Mouse (Mus musculus) MEL (cell line): ENCODE measurements around the gene Ppp1r35. TPM values are rescaled to one million over a fixed set of nuclear protein-coding genes. Genes with fewer than 3 reads are reported as not detected.

Source experiments
- DNase-seq: peaks from one replicate; pipeline ENCODE4 v3.0.0; 2011; ENCODE audit warnings: low read depth, low spot score
- H3K27ac ChIP-seq: 2 replicates; pipeline ENCODE4 v1.5.1; 2012; ENCODE audit warnings: low read depth, mild to moderate bottlenecking, control low read depth, low read length, moderate library complexity; ENCODE audit not compliant: control insufficient read depth
- H3K27me3 ChIP-seq, 2 experiments: fragments of 150-350 bp in 1 of 2; sonication (generic) in 1 of 2; 2 replicates each; pipeline ENCODE4 v1.6.1; 2012; ENCODE audit warnings: low read length in 2 of 2, mild to moderate bottlenecking in 2 of 2, improper control_type of control experiment in 1 of 2, moderate library complexity in 1 of 2; ENCODE audit not compliant: insufficient read depth in 2 of 2, control insufficient read depth in 1 of 2
- H3K36me3 ChIP-seq, 2 experiments: 2 replicates each; pipeline ENCODE4 v1.6.1; 2012 to 2014; ENCODE audit warnings: low read length in 2 of 2, improper control_type of control experiment in 1 of 2, inconsistent platforms in 1 of 2, mild to moderate bottlenecking in 1 of 2; ENCODE audit not compliant: insufficient read depth in 2 of 2, control insufficient read depth in 1 of 2
- H3K4me1 ChIP-seq, 2 experiments: fragments of 150-350 bp in 1 of 2; sonication (generic) in 1 of 2; 2 replicates each; pipeline ENCODE4 v1.6.1; 2012; ENCODE audit warnings: low read length in 2 of 2, improper control_type of control experiment in 1 of 2, mild to moderate bottlenecking in 1 of 2; ENCODE audit not compliant: insufficient read depth in 2 of 2, control insufficient read depth in 1 of 2
- H3K4me3 ChIP-seq, 2 experiments: fragments of 150-350 bp in 1 of 2; sonication (generic) in 1 of 2; 2 replicates each; pipeline ENCODE4 v1.5.1; 2012; ENCODE audit warnings: low read depth in 2 of 2, low read length in 2 of 2, mild to moderate bottlenecking in 2 of 2, moderate library complexity in 2 of 2, control low read depth in 1 of 2, improper control_type of control experiment in 1 of 2; ENCODE audit not compliant: control insufficient read depth in 1 of 2, insufficient read depth in 1 of 2
- H3K79me2 ChIP-seq: 2 replicates; pipeline ENCODE4 v1.6.1; 2012; ENCODE audit warnings: mild to moderate bottlenecking, low read length, moderate library complexity; ENCODE audit not compliant: control insufficient read depth, poor library complexity, insufficient read depth
- H3K9ac ChIP-seq: 2 replicates; pipeline ENCODE4 v1.6.1; 2012; ENCODE audit warnings: low read depth, mild to moderate bottlenecking, control low read depth, low read length, moderate library complexity; ENCODE audit not compliant: control insufficient read depth, poor library complexity, severe bottlenecking
- H3K9me3 ChIP-seq: fragments of 150-350 bp; sonication (generic); replicated peaks from 2 replicates; pipeline ENCODE4 v1.6.1; 2012; ENCODE audit warnings: mild to moderate bottlenecking, low read length, improper control_type of control experiment, moderate library complexity; ENCODE audit not compliant: insufficient read depth
- BHLHE40 ChIP-seq: IDR thresholded peaks from 2 replicates; pipeline ENCODE4 v1.6.1; 2012; ENCODE audit warnings: low read depth, mild to moderate bottlenecking, inconsistent platforms, low read length, improper control_type of control experiment, borderline replicate concordance
- CHD1 ChIP-seq: IDR thresholded peaks from 2 replicates; pipeline ENCODE4 v1.6.1; 2012; ENCODE audit warnings: low read depth, mild to moderate bottlenecking, inconsistent platforms, low read length, improper control_type of control experiment
- CHD2 ChIP-seq: IDR thresholded peaks from 2 replicates; pipeline ENCODE4 v1.6.1; 2011; ENCODE audit warnings: low read length, improper control_type of control experiment
- CTCF ChIP-seq, 3 experiments: IDR thresholded peaks in 2 of 3; conservative IDR thresholded peaks in 1 of 3; 2 replicates each; pipeline ENCODE4 v1.5.1; 2011 to 2012; ENCODE audit warnings: low read length in 3 of 3, low read depth in 2 of 3, mild to moderate bottlenecking in 2 of 3, improper control_type of control experiment in 1 of 3, inconsistent platforms in 1 of 3, mixed read lengths in 1 of 3, moderate library complexity in 1 of 3; ENCODE audit not compliant: control insufficient read depth in 1 of 3, insufficient read depth in 1 of 3, poor library complexity in 1 of 3, severe bottlenecking in 1 of 3
- E2F4 ChIP-seq: IDR thresholded peaks from 2 replicates; pipeline ENCODE4 v1.6.1; 2011; ENCODE audit warnings: low read depth, low read length, improper control_type of control experiment, borderline replicate concordance
- ELF1 ChIP-seq: IDR thresholded peaks from 2 replicates; pipeline ENCODE4 v1.6.1; 2014; ENCODE audit warnings: low read depth, mild to moderate bottlenecking, inconsistent platforms, low read length, improper control_type of control experiment, moderate library complexity
- EP300 ChIP-seq, 2 experiments: IDR thresholded peaks; 2 replicates each; pipeline ENCODE4 v1.6.1; 2011; ENCODE audit warnings: improper control_type of control experiment in 2 of 2, low read length in 2 of 2, low read depth in 1 of 2, mild to moderate bottlenecking in 1 of 2
- ETS1 ChIP-seq: IDR thresholded peaks from 2 replicates; pipeline ENCODE4 v1.6.1; 2012; ENCODE audit warnings: low read depth, mild to moderate bottlenecking, inconsistent platforms, low read length, improper control_type of control experiment, moderate library complexity
- GABPA ChIP-seq: IDR thresholded peaks from 2 replicates; pipeline ENCODE4 v1.6.1; 2012; ENCODE audit warnings: low read depth, mild to moderate bottlenecking, inconsistent platforms, low read length, improper control_type of control experiment, moderate library complexity
- GATA1 ChIP-seq: IDR thresholded peaks from 2 replicates; pipeline ENCODE4 v1.6.1; 2011; ENCODE audit warnings: low read depth, low read length, improper control_type of control experiment
- HCFC1 ChIP-seq: IDR thresholded peaks from 2 replicates; pipeline ENCODE4 v1.6.1; 2012; ENCODE audit warnings: low read depth, mild to moderate bottlenecking, inconsistent platforms, low read length, improper control_type of control experiment, moderate library complexity
- JUND ChIP-seq: IDR thresholded peaks from 2 replicates; pipeline ENCODE4 v1.6.1; 2011; ENCODE audit warnings: low read depth, mild to moderate bottlenecking, improper control_type of control experiment, low read length
- KAT2A ChIP-seq: conservative IDR thresholded peaks from 2 replicates; pipeline ENCODE4 v1.6.1; 2012; ENCODE audit warnings: low read depth, low read length, improper control_type of control experiment, inconsistent platforms
- MAFK ChIP-seq: IDR thresholded peaks from 2 replicates; pipeline ENCODE4 v1.6.1; 2011; ENCODE audit warnings: low read depth, mild to moderate bottlenecking, low read length, improper control_type of control experiment, borderline replicate concordance
- MAX ChIP-seq: IDR thresholded peaks from 2 replicates; pipeline ENCODE4 v1.6.1; 2011; ENCODE audit warnings: low read length, improper control_type of control experiment
- MAZ ChIP-seq: IDR thresholded peaks from 2 replicates; pipeline ENCODE4 v1.6.1; 2012; ENCODE audit warnings: low read depth, mild to moderate bottlenecking, inconsistent platforms, low read length, improper control_type of control experiment
- MEF2A ChIP-seq: IDR thresholded peaks from 2 replicates; pipeline ENCODE4 v1.6.1; 2014; ENCODE audit warnings: low read depth, mild to moderate bottlenecking, inconsistent platforms, low read length, improper control_type of control experiment; ENCODE audit not compliant: poor library complexity, insufficient replicate concordance, severe bottlenecking; ENCODE audit errors: extremely low read depth
- MXI1 ChIP-seq: IDR thresholded peaks from 2 replicates; pipeline ENCODE4 v1.6.1; 2011; ENCODE audit warnings: mild to moderate bottlenecking, low read depth, low read length, improper control_type of control experiment
- MYB ChIP-seq: IDR thresholded peaks from 2 replicates; pipeline ENCODE4 v1.6.1; 2011; ENCODE audit warnings: mild to moderate bottlenecking, low read depth, low read length, improper control_type of control experiment
- MYC ChIP-seq: IDR thresholded peaks from 2 replicates; pipeline ENCODE4 v1.6.1; 2011; ENCODE audit warnings: low read depth, mild to moderate bottlenecking, low read length, improper control_type of control experiment, moderate library complexity
- NELFE ChIP-seq: IDR thresholded peaks from 2 replicates; pipeline ENCODE4 v1.6.1; 2011; ENCODE audit warnings: low read depth, low read length, improper control_type of control experiment
- NRF1 ChIP-seq: IDR thresholded peaks from 2 replicates; pipeline ENCODE4 v1.6.1; 2014; ENCODE audit warnings: low read depth, mild to moderate bottlenecking, inconsistent platforms, low read length, improper control_type of control experiment, moderate library complexity; ENCODE audit not compliant: poor library complexity, insufficient read depth, severe bottlenecking
- POLR2A ChIP-seq, 2 experiments: IDR thresholded peaks; 2 replicates each; pipeline ENCODE4 v1.6.1; 2011 to 2012; ENCODE audit warnings: low read length in 2 of 2, mild to moderate bottlenecking in 2 of 2, control low read depth in 1 of 2, improper control_type of control experiment in 1 of 2, low read depth in 1 of 2, moderate library complexity in 1 of 2; ENCODE audit not compliant: control insufficient read depth in 1 of 2, insufficient read depth in 1 of 2, poor library complexity in 1 of 2
- POLR2AphosphoS2 ChIP-seq: IDR thresholded peaks from 2 replicates; pipeline ENCODE4 v1.6.1; 2011; ENCODE audit warnings: low read length, improper control_type of control experiment
- RAD21 ChIP-seq: IDR thresholded peaks from 2 replicates; pipeline ENCODE4 v1.6.1; 2011; ENCODE audit warnings: mild to moderate bottlenecking, low read depth, low read length, improper control_type of control experiment
- RCOR1 ChIP-seq: IDR thresholded peaks from 2 replicates; pipeline ENCODE4 v1.6.1; 2012; ENCODE audit warnings: low read depth, mild to moderate bottlenecking, inconsistent platforms, low read length, improper control_type of control experiment
- SIN3A ChIP-seq: IDR thresholded peaks from 2 replicates; pipeline ENCODE4 v1.6.1; 2012; ENCODE audit warnings: low read length, improper control_type of control experiment, inconsistent platforms
- SMC3 ChIP-seq: IDR thresholded peaks from 2 replicates; pipeline ENCODE4 v1.6.1; 2011; ENCODE audit warnings: low read depth, low read length, improper control_type of control experiment
- TAL1 ChIP-seq: IDR thresholded peaks from 2 replicates; pipeline ENCODE4 v1.6.1; 2012; ENCODE audit warnings: mild to moderate bottlenecking, inconsistent platforms, low read length, moderate library complexity, mixed read lengths
- TBP ChIP-seq: IDR thresholded peaks from 2 replicates; pipeline ENCODE4 v1.8.0; 2011; ENCODE audit warnings: low read depth, low read length, improper control_type of control experiment
- TCF12 ChIP-seq: IDR thresholded peaks from 2 replicates; pipeline ENCODE4 v1.6.1; 2014; ENCODE audit warnings: low read depth, mild to moderate bottlenecking, inconsistent platforms, low read length, improper control_type of control experiment, moderate library complexity
- UBTF ChIP-seq: IDR thresholded peaks from 2 replicates; pipeline ENCODE4 v1.6.1; 2012; ENCODE audit warnings: low read depth, mild to moderate bottlenecking, inconsistent platforms, low read length, improper control_type of control experiment, moderate library complexity, borderline replicate concordance; ENCODE audit not compliant: insufficient read depth
- USF1 ChIP-seq: IDR thresholded peaks from 2 replicates; pipeline ENCODE4 v1.6.1; 2014; ENCODE audit warnings: low read depth, mild to moderate bottlenecking, inconsistent platforms, low read length, improper control_type of control experiment, moderate library complexity
- USF2 ChIP-seq, 2 experiments: IDR thresholded peaks; 2 replicates each; pipeline ENCODE4 v1.6.1; 2011 to 2012; ENCODE audit warnings: improper control_type of control experiment in 2 of 2, low read length in 2 of 2, borderline replicate concordance in 1 of 2, inconsistent platforms in 1 of 2, low read depth in 1 of 2, mild to moderate bottlenecking in 1 of 2; ENCODE audit not compliant: insufficient read depth in 1 of 2
- ZC3H11A ChIP-seq: IDR thresholded peaks from 2 replicates; pipeline ENCODE4 v1.6.1; 2012; ENCODE audit warnings: low read depth, mild to moderate bottlenecking, inconsistent platforms, low read length, improper control_type of control experiment
- ZKSCAN1 ChIP-seq: IDR thresholded peaks from 2 replicates; pipeline ENCODE4 v1.6.1; 2012; ENCODE audit warnings: low read depth, mild to moderate bottlenecking, inconsistent platforms, low read length, improper control_type of control experiment, moderate library complexity
- ZMIZ1 ChIP-seq: IDR thresholded peaks from 2 replicates; pipeline ENCODE4 v1.6.1; 2012; ENCODE audit warnings: low read depth, mild to moderate bottlenecking, inconsistent platforms, low read length, improper control_type of control experiment, moderate library complexity
- ZNF384 ChIP-seq: IDR thresholded peaks from 2 replicates; pipeline ENCODE4 v1.6.1; 2012; ENCODE audit warnings: low read depth, mild to moderate bottlenecking, inconsistent platforms, low read length, improper control_type of control experiment
- polyA plus RNA-seq, 2 experiments: library from polyadenylated mRNA; stranded (reverse) in 1 of 2; unstranded in 1 of 2; fragments of >175 nt in 1 of 2; fragments of >200 nt in 1 of 2; gene quantifications; 2 replicates each; pipeline versions ENCODE4 v1.2.1 to v1.2.4; 2012; ENCODE audit warnings: low replicate concordance in 2 of 2, low read depth in 1 of 2; ENCODE audit not compliant: insufficient read length in 2 of 2, insufficient read depth in 1 of 2, missing spikeins in 1 of 2
- total RNA-seq: library from RNA; depleted of rRNA; stranded (reverse); fragments of 300-350 nt; gene quantifications from 2 replicates; pipeline ENCODE4 v1.2.3, GENCODE M21; 2012

The Ppp1r35 gene
- total and polyA plus RNA-seq, 3 experiments = 35.0 to 46.2 TPM; not detected in 1

DNA sequence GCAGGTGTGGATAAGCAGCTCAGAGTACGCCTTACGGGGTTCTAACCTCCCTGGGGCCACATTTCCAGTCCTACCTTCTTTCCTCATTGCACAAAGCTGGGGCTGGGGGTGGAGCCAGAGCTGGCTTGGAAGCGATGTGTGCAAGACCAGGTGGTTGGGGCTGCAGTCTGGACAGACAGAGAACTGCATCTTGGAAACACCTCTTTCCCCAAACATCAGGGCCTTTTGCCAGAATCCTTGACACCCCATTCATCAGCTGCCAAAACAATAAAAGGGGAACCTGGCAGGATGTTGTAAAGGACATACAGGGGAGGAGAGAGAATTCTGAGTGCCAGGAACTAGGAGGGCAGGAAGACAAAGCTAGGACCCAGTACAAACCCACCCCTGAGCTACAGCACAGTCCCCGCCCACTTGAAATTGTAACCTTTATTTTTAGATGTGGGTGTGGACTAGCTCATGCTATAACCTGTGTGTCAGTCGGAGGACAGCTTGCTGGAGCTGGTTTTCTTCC, 2.2 kb upstream of the Ppp1r35 start:
- Histone ChIP-seq H3K27me3 (no peaks in the 10 kb centered on the region), H3K9me3 (no peaks in the 10 kb centered on the region), H3K4me1 (peaks cover 15 to 31% of the 10 kb centered on the region in 2 experiments), H3K79me2 (peaks cover 10% of the 10 kb centered on the region), H3K9ac (peak overlapping the region; percentile 20), H3K36me3 (peaks cover 3 to 15% of the 10 kb centered on the region in 2 experiments), H3K27ac (no peak overlapping the region), H3K4me3 (no peak overlapping the region)
- DNase-seq = peak; percentile 80
- no peak for TF ChIP-seq MAFK
- TF ChIP-seq SMC3 = no peak
- TF ChIP-seq ZNF384 = no peak
- no peak; the same call in 1 of the 2 replicates for TF ChIP-seq MAZ
- TF ChIP-seq CTCF (IDR thresholded peaks at IDR 0.05 in 2 of 3, conservative IDR thresholded peaks at IDR 0.05 in 1 of 3; ENCODE audit: control insufficient read depth in 1 of 3, insufficient read depth in 1 of 3, low read depth in 2 of 3, low read length in 3 of 3, poor library complexity in 1 of 3, severe bottlenecking in 1 of 3) = no peak
- no peak for TF ChIP-seq TAL1
- TF ChIP-seq POLR2A (IDR thresholded peaks at IDR 0.05; ENCODE audit: control insufficient read depth in 1 of 2, insufficient read depth in 1 of 2, low read depth in 1 of 2, low read length in 2 of 2, poor library complexity in 1 of 2) = no peak
- TF ChIP-seq USF1 = no peak
- TF ChIP-seq BHLHE40 = no peak
- TF ChIP-seq MYB = no peak
- TF ChIP-seq HCFC1 = peak; percentile 41; the same call in 1 of the 2 replicates
- TF ChIP-seq USF2 (IDR thresholded peaks at IDR 0.05; ENCODE audit: borderline replicate concordance in 1 of 2, insufficient read depth in 1 of 2, low read depth in 1 of 2, low read length in 2 of 2) = no peak
- no peak for TF ChIP-seq E2F4
- no peak for TF ChIP-seq RCOR1
- no peak for TF ChIP-seq POLR2AphosphoS2
- peak; percentile 33; the same call in 1 of the 2 replicates for TF ChIP-seq MXI1
- no peak for TF ChIP-seq MYC
- 0 out of 2 replicates have a peak, but pooled peaks have one; percentile 13 for TF ChIP-seq TCF12
- TF ChIP-seq ZKSCAN1 = no peak
- no peak for TF ChIP-seq JUND
- TF ChIP-seq TBP = no peak
- peak; percentile 54; the same call in 1 of the 2 replicates for TF ChIP-seq SIN3A
- no peak for TF ChIP-seq MAX
- no peak for TF ChIP-seq EP300 (IDR thresholded peaks at IDR 0.05; ENCODE audit: low read depth in 1 of 2, low read length in 2 of 2)
- no peak for TF ChIP-seq ZMIZ1
- no peak for TF ChIP-seq UBTF
- no peak for TF ChIP-seq GABPA
- no peak for TF ChIP-seq ZC3H11A
- no peak for TF ChIP-seq MEF2A
- no peak for TF ChIP-seq CHD1
- TF ChIP-seq GATA1 = no peak
- TF ChIP-seq CHD2 = no peak
- TF ChIP-seq ETS1 = peak; percentile 47
- no peak for TF ChIP-seq ELF1
- no peak for TF ChIP-seq NRF1
- TF ChIP-seq KAT2A = no peak
- TF ChIP-seq RAD21 = no peak
- TF ChIP-seq NELFE = no peak
